Mouse (Mus musculus): Measurements from ENCODE around the gene Agmat. TPM values are rescaled to one million over a fixed set of nuclear protein-coding genes. Genes with fewer than 3 reads are reported as not detected.

Agmat gene
- 0.04 TPM in 1 of 2 replicates, not detected in the other for polyA plus RNA-seq (2012; rRNA removed)

GRCm38 (mm10) chr4:141746578-141747346, at the start of gene Agmat:
TSS of gene Agmat (plus strand) at chr4:141746672.

DNA sequence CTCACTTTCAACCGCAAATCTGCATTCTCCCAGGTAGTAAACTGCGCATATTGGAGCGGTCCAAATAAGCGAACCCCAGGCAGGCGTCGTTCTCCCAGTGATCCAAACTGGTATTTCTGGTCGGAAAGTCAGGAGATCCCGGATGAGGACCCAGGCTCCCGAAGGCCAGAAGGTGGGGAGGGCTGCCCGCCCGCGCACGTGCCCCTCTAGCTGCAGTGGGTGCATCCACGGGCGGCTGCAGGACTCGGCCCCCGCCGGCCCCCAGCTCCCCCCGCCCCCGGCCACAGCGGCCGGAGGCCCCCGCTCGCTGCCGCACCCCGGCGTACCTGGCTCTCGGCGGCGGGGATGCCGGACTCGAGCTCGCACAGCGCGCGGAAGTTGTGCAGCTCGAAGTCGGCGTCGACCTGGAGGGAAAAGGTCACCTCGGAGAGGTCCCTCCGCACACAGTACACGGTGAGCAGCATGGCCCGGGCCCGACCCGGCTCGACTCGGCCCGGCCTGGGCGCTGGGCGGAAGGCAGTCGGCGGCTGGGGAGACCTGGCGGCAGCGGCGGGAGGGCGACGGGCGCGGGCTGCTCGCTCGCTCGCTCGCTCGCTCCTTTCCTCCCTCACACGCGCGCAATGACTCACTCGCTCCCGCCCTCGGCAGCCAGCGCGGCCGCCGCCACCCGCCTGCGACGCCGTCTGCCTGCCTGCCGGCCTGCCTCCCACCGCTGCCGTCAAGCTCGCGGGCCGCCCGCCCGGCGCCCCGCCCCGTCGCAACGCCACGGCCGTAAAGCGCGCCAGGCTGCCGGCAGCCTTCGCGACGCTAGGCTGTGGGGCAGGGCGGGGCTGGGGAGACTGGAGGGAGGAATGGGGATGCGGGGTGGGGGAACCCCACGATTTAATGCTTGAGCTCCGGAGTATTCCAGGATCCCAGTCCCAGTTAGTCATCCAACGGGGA, 23.5 kb upstream of the Agmat start, which contains the start of gene Ddi2:
Gene Ddi2, minus strand, starts transcription at position 689 of the 942 bp plus-strand sequence.

GRCm38 (mm10) chr4:141790524-141790990, 44.1 kb downstream of the Agmat start, which contains the start of gene Dnajc16:
TSS of gene Dnajc16 (minus strand) at chr4:141790931.

GRCm38 (mm10) chr4:141793282-141794151, 47.0 kb downstream of the Agmat start, which contains the start of gene Casp9:
TSS of gene Casp9 (plus strand) at chr4:141793612.

Other genes starting within 250 kb of the Agmat start
- gene Spen, start 208.1 kb upstream of the Agmat start, polyA plus RNA-seq (2012; rRNA removed): 8.9 and 11.6 TPM in 2 replicates
- gene Fblim1, start 140.6 kb upstream of the Agmat start, polyA plus RNA-seq (2012; rRNA removed): 29.3 and 29.4 TPM in 2 replicates
- 0.26 and 0.36 TPM in 2 replicates for gene Tmem82, start 128.0 kb upstream of the Agmat start, polyA plus RNA-seq (2012; rRNA removed)
- gene Slc25a34, start 122.9 kb upstream of the Agmat start, polyA plus RNA-seq (2012; rRNA removed): 1.1 and 1.4 TPM in 2 replicates
- 42.8 and 52.9 TPM in 2 replicates for gene Plekhm2, start 81.8 kb upstream of the Agmat start, polyA plus RNA-seq (2012; rRNA removed)
- 3.6 and 5.8 TPM in 2 replicates for gene Rsc1a1, start 61.1 kb upstream of the Agmat start, polyA plus RNA-seq (2012; rRNA removed)
- gene Ddi2, start 23.3 kb upstream of the Agmat start, polyA plus RNA-seq (2012; rRNA removed): 14.1 and 14.6 TPM in 2 replicates
- 19.4 and 20.3 TPM in 2 replicates for gene Dnajc16, start 44.3 kb downstream of the Agmat start, polyA plus RNA-seq (2012; rRNA removed)
- gene Casp9, start 46.9 kb downstream of the Agmat start, polyA plus RNA-seq (2012; rRNA removed): 26.6 and 27.4 TPM in 2 replicates
- gene Cela2a, start 79.5 kb downstream of the Agmat start, polyA plus RNA-seq (2012; rRNA removed): 0.23 and 0.25 TPM in 2 replicates
- gene Ctrc, start 99.7 kb downstream of the Agmat start, polyA plus RNA-seq (2012; rRNA removed): not detected in 2 replicates
- 50.4 and 55.8 TPM in 2 replicates for gene Efhd2, start 128.2 kb downstream of the Agmat start, polyA plus RNA-seq (2012; rRNA removed)

All from central nervous system, embryonic 18 days (tissue).